Mouse (Mus musculus): ENCODE results near the gene Metap2.

Gene Metap2

GRCm38 (mm10) chr10:93897043-93897646, at the start of gene Metap2:
TSS of gene Metap2 (minus strand) at chr10:93897093.
- DNase-seq = no peak

- no peak for DNase-seq
These were observed 49.1 kb upstream of the Metap2 start for GRCm38 (mm10) chr10:93945843-93946499.

- peak; percentile 62 for DNase-seq
These were observed 48.5 kb upstream of the Metap2 start for GRCm38 (mm10) chr10:93945364-93945763.

GRCm38 (mm10) chr10:93944241-93944640, 47.3 kb upstream of the Metap2 start:
- DNase-seq = no peak

- no peak for DNase-seq
These were observed 43.4 kb upstream of the Metap2 start for GRCm38 (mm10) chr10:93940279-93940678.

GRCm38 (mm10) chr10:93939676-93940075, 42.8 kb upstream of the Metap2 start:
- no peak for DNase-seq

- DNase-seq = no peak
These were observed 42.0 kb upstream of the Metap2 start for GRCm38 (mm10) chr10:93938844-93939271.

GRCm38 (mm10) chr10:93933980-93934379, 37.1 kb upstream of the Metap2 start:
- DNase-seq = peak; percentile 36

- DNase-seq = peak; percentile 14
These were observed 36.0 kb upstream of the Metap2 start for GRCm38 (mm10) chr10:93932861-93933260.

- DNase-seq = no peak
These were observed 35.1 kb upstream of the Metap2 start for GRCm38 (mm10) chr10:93932020-93932419.

- no peak for DNase-seq
These were observed 34.5 kb upstream of the Metap2 start for GRCm38 (mm10) chr10:93931431-93931830.

- no peak for DNase-seq
These were observed 33.4 kb upstream of the Metap2 start for GRCm38 (mm10) chr10:93930236-93930824.

- DNase-seq = no peak
These were observed 27.8 kb upstream of the Metap2 start for GRCm38 (mm10) chr10:93924666-93925065.

- DNase-seq = no peak
These were observed 24.3 kb upstream of the Metap2 start for GRCm38 (mm10) chr10:93921160-93921559.

- DNase-seq = no peak
These were observed 22.3 kb upstream of the Metap2 start for GRCm38 (mm10) chr10:93919227-93919626.

GRCm38 (mm10) chr10:93918701-93919100, 21.8 kb upstream of the Metap2 start:
- DNase-seq = no peak

GRCm38 (mm10) chr10:93918087-93918486, 21.2 kb upstream of the Metap2 start:
- DNase-seq = no peak

GRCm38 (mm10) chr10:93916778-93917177, 19.9 kb upstream of the Metap2 start:
- no peak for DNase-seq

GRCm38 (mm10) chr10:93915531-93916275, 18.8 kb upstream of the Metap2 start:
- no peak for DNase-seq

GRCm38 (mm10) chr10:93913525-93913924, 16.6 kb upstream of the Metap2 start:
- no peak for DNase-seq

- DNase-seq = no peak
These were observed 16.0 kb upstream of the Metap2 start for GRCm38 (mm10) chr10:93912917-93913316.

- no peak for DNase-seq
These were observed 15.4 kb upstream of the Metap2 start for GRCm38 (mm10) chr10:93912136-93912855.

GRCm38 (mm10) chr10:93911326-93911725, 14.4 kb upstream of the Metap2 start:
- no peak for DNase-seq
